Mouse (Mus musculus): ENCODE results near the gene Morf4l1.

DNA sequence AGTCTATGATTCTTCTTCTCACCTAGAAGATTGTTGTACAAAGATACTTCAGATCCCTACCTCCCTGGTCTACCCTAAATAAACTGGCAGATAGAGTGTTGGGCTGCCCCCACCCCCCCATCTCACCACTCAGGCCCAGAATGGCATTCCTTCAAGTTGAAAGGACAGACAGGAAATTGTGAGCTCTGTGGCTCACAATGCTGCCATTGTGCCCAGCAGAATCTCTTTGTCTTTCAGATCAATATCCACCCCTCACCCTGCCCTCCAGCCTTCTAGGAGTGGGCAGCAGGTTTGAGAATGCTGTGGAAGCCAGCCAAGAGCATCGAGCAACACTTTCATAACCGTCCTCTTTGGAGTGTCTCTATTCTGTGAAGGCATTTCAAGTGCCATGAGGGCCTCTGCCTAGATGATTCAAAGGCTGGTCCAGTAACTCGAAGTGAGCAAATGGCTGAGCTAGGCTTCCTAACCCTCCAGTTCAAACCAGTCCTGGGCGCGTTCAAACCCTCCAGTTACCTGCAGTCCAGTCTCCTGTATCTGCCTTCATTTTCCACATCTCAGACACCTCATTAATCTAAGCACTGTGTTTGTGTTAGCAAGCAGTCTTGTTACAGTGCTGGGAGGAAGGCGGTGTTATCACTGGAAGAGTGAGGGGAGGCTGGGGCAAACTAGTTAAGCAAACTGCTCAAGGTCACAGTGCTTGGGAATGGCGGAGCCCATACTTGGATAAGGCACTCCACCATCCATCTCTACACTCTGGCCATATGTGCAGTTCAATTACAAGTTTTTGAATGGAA, 19.2 kb upstream of the Morf4l1 start:
- TF ChIP-seq POLR2A (IDR thresholded peaks at IDR 0.05; ENCODE audit: borderline replicate concordance, insufficient read depth, low read length) (no peak), CTCF (IDR thresholded peaks at IDR 0.05; ENCODE audit: borderline replicate concordance, insufficient read depth, low read depth, low read length) (no peak)

All from cerebellum, adult 2 months (tissue).